Mouse (Mus musculus) embryonic fibroblast, embryonic 13.5 days (primary cell): ENCODE results near the gene Cand2. TPM values are rescaled to one million over a fixed set of nuclear protein-coding genes. Genes with fewer than 3 reads are reported as not detected.

Source experiments
- H3K27ac ChIP-seq: 2 replicates; pipeline ENCODE4 v1.5.1; 2012; ENCODE audit warnings: low read length, control low read depth, inconsistent platforms; ENCODE audit not compliant: insufficient read depth
- H3K4me1 ChIP-seq: 2 replicates; pipeline ENCODE4 v1.6.1; 2011; ENCODE audit warnings: low read length; ENCODE audit not compliant: control insufficient read depth, insufficient read depth
- H3K4me3 ChIP-seq: 2 replicates; pipeline ENCODE4 v1.5.1; 2011; ENCODE audit warnings: mild to moderate bottlenecking, control low read depth, low read length; ENCODE audit not compliant: insufficient read depth
- CTCF ChIP-seq: IDR thresholded peaks from 2 replicates; pipeline ENCODE4 v1.5.1; 2011; ENCODE audit warnings: mild to moderate bottlenecking, control low read depth, low read length, moderate library complexity, borderline replicate concordance; ENCODE audit not compliant: insufficient read depth
- POLR2A ChIP-seq: IDR thresholded peaks from 2 replicates; pipeline ENCODE4 v1.6.1; 2011; ENCODE audit warnings: low read depth, mild to moderate bottlenecking, control low read depth, low read length, moderate library complexity
- polyA plus RNA-seq: library from polyadenylated mRNA; stranded (reverse); fragments of >200 nt; gene quantifications from 2 replicates; pipeline ENCODE4 v1.2.4, GENCODE M21; 2011; ENCODE audit warnings: low read depth; ENCODE audit not compliant: missing spikeins, insufficient read length

Gene Cand2
- polyA plus RNA-seq, 1 experiment, result 12.0 TPM

GRCm38 (mm10) chr6:115852446-115853090 lies 78.2 kb downstream of the Cand2 start:
- Histone ChIP-seq H3K27ac (peak overlapping the region; percentile 50), H3K4me3 (peak overlapping the region; percentile 69), H3K4me1 (no peaks in the 10 kb centered on the region)
- TF ChIP-seq CTCF, result no peak

GRCm38 (mm10) chr6:115853091-115853813 lies 78.9 kb downstream of the Cand2 start, which contains the start of the genes Mbd4 and Ift122:
Gene Mbd4, minus strand, starts transcription at chr6:115853371.
Gene Ift122, plus strand, starts transcription at chr6:115853470.
- H3K4me1 ChIP-seq, result no peaks in the 10 kb centered on the region
- peak within 1 kb of the TSS; percentile 69 for H3K4me3 ChIP-seq
- TF ChIP-seq CTCF (0 out of 2 replicates have a peak, but pooled peaks have one; percentile 28), POLR2A (peak; percentile 57)
- peak within 1 kb of the TSS; percentile 50 for H3K27ac ChIP-seq

DNA sequence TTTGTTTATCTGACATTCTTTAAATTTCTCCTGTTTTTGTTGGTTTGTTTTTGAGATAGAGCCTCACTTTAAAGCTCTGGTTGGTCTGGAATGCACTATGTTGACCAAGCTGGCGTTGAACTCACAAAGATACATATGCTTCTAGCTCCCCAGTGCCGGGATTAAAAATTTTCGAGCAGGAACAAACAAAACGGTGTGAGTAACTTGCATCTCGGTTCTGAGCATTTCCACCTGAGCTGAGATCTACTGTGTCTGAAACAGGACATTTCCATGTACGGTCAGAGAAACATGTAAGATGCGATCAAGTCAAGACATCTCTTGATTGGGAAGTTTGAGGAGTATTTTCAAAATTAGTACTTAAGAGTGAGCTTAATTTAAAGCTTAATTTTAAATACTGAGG lies 79.6 kb downstream of the Cand2 start:
- Histone ChIP-seq H3K27ac (peak overlapping the region; percentile 9), H3K4me1 (no peaks in the 10 kb centered on the region), H3K4me3 (peak overlapping the region; percentile 48)
- TF ChIP-seq POLR2A, result no peak
- TF ChIP-seq CTCF, result no peak

- no peak overlapping the region for H3K4me3 ChIP-seq
- no peak for TF ChIP-seq POLR2A
- TF ChIP-seq CTCF, result no peak
- H3K27ac ChIP-seq, result no peak overlapping the region
- H3K4me1 ChIP-seq, result no peaks in the 10 kb centered on the region
Observed at GRCm38 (mm10) chr6:115854432-115854831, 80.1 kb downstream of the Cand2 start.

Other genes starting within 250 kb of the Cand2 start
- 14.3 and 14.6 TPM in 2 replicates for gene Tsen2, start 229.9 kb upstream of the Cand2 start, polyA plus RNA-seq
- gene Mkrn2os, start 182.0 kb upstream of the Cand2 start, polyA plus RNA-seq, result not detected in 2 replicates
- gene Mkrn2, start 172.6 kb upstream of the Cand2 start, polyA plus RNA-seq, result 21.9 and 22.2 TPM in 2 replicates
- 60.5 and 69.8 TPM in 2 replicates for gene Raf1, start 97.9 kb upstream of the Cand2 start, polyA plus RNA-seq
- gene Tmem40, start 12.1 kb upstream of the Cand2 start, polyA plus RNA-seq, result 1.6 and 2.0 TPM in 2 replicates
- 2,350 and 2,369 TPM in 2 replicates for gene Rpl32, start 34.2 kb downstream of the Cand2 start, polyA plus RNA-seq
- gene Efcab12, start 63.9 kb downstream of the Cand2 start, polyA plus RNA-seq, result 0.19 and 0.20 TPM in 2 replicates
- gene Mbd4, start 78.8 kb downstream of the Cand2 start, polyA plus RNA-seq, result 5.9 and 6.4 TPM in 2 replicates
- 13.5 and 19.1 TPM in 2 replicates for gene Ift122, start 78.9 kb downstream of the Cand2 start, polyA plus RNA-seq
- not detected in 2 replicates for gene Rho, start 157.2 kb downstream of the Cand2 start, polyA plus RNA-seq
- gene H1foo, start 170.4 kb downstream of the Cand2 start, polyA plus RNA-seq, result not detected in 2 replicates
- 28.4 and 28.8 TPM in 2 replicates for gene Plxnd1, start 220.5 kb downstream of the Cand2 start, polyA plus RNA-seq